Comparison of ENCODE assay signal across 9 mouse cellular contexts in genomic region chr4:48470977-48471376, GRCm38 (mm10). TPM values are rescaled to one million over a fixed set of nuclear protein-coding genes. Genes with fewer than 3 reads are reported as not detected.
A peak's percentile ranks its signal among the peaks of the same experiment; 100 is the strongest.
DNase-seq lines count a peak whose midpoint lies in the region; ATAC-seq lines count a peak whose summit lies in the region.
"Had no signal": no experiment of that assay in that cellular context is flagged by ENCODE, and none has a peak within 500 bp of the region (broad histone marks: within the 10 kb centered on the region; RNA-seq: fewer than 3 reads in every experiment).

No protein-coding gene starts in this region.

- H3K27me3 ChIP-seq in lung, embryonic 15.5 days: no peaks in the 10 kb centered on the region
- no peaks in the 10 kb centered on the region for H3K27me3 ChIP-seq in limb, embryonic 12.5 days
- no peaks in the 10 kb centered on the region for H3K27me3 ChIP-seq in neural tube, embryonic 15.5 days (replicated peaks)

- no peak overlapping the region for H3K9ac ChIP-seq in lung, embryonic 15.5 days
- H3K9ac ChIP-seq in limb, embryonic 12.5 days (replicated peaks): no peak overlapping the region
- H3K9ac ChIP-seq in neural tube, embryonic 15.5 days (replicated peaks): 0 out of 2 replicates have a peak overlapping the region, but pooled peaks have one; percentile 1

- no peaks in the 10 kb centered on the region for H3K9me3 ChIP-seq in lung, embryonic 15.5 days
- no peaks in the 10 kb centered on the region for H3K9me3 ChIP-seq in limb, embryonic 12.5 days
- no peaks in the 10 kb centered on the region for H3K9me3 ChIP-seq in neural tube, embryonic 15.5 days (replicated peaks)

- no peak overlapping the region for H3K27ac ChIP-seq in lung, embryonic 15.5 days
- H3K27ac ChIP-seq in limb, embryonic 12.5 days: no peak overlapping the region
- no peak overlapping the region for H3K27ac ChIP-seq in neural tube, embryonic 15.5 days (replicated peaks)

- DNase-seq in CD4-positive, CD25-positive, alpha-beta regulatory T cell, adult 2 months (ENCODE audit: low read depth, low spot score): peak; percentile 7
- DNase-seq in lung, postnatal 10 days: no peak
- DNase-seq in natural killer cell, adult 2 months (ENCODE audit: low spot score in 2 of 2): no peak
- no peak for DNase-seq in gastrocnemius, postnatal 10 days
- DNase-seq: cerebellum, adult 2 months had no signal

- peak overlapping the region; percentile 76; the same call in 1 of the 2 replicates for H3K4me2 ChIP-seq in lung, embryonic 15.5 days
- H3K4me2 ChIP-seq in limb, embryonic 12.5 days: peak overlapping the region; percentile 77
- H3K4me2 ChIP-seq in neural tube, embryonic 15.5 days: peak overlapping the region; percentile 88

- no peak overlapping the region for H3K4me3 ChIP-seq in lung, embryonic 15.5 days
- no peak overlapping the region for H3K4me3 ChIP-seq in limb, embryonic 12.5 days (replicated peaks)
- H3K4me3 ChIP-seq in neural tube, embryonic 15.5 days (replicated peaks): no peak overlapping the region

- no peak for ATAC-seq in CD4-positive, CD25-positive, alpha-beta regulatory T cell, adult 4 months
- no peak for ATAC-seq in lung, embryonic 15.5 days (ENCODE audit: borderline replicate concordance, extremely low read depth, low FRiP score, low TSS enrichment)
- no peak for ATAC-seq in limb, embryonic 12.5 days (ENCODE audit: insufficient number of reproducible peaks, insufficient read depth, low FRiP score, low TSS enrichment, low read depth)
- ATAC-seq in neural tube, embryonic 15.5 days (ENCODE audit: low FRiP score): no peak

- 63% methylated on average over 1 of the region's 1 CpGs for WGBS in lung, embryonic 15.5 days
- WGBS in limb, embryonic 12.5 days: 70% methylated on average over 1 of the region's 1 CpGs
- 58% methylated on average over 1 of the region's 1 CpGs for WGBS in neural tube, embryonic 15.5 days

- peaks cover 17% of the 10 kb centered on the region for H3K36me3 ChIP-seq in lung, embryonic 15.5 days
- peaks cover 23% of the 10 kb centered on the region for H3K36me3 ChIP-seq in limb, embryonic 12.5 days
- peaks cover 9% of the 10 kb centered on the region for H3K36me3 ChIP-seq in neural tube, embryonic 15.5 days

- H3K4me1 ChIP-seq in lung, embryonic 15.5 days: peaks cover 14% of the 10 kb centered on the region
- H3K4me1 ChIP-seq in limb, embryonic 12.5 days (replicated peaks): peaks cover 19% of the 10 kb centered on the region
- peaks cover 21% of the 10 kb centered on the region for H3K4me1 ChIP-seq in neural tube, embryonic 15.5 days

RNA-seq across cellular contexts. Expression of gene Tex10, which starts 2.3 kb away (rescaled TPM):
- 10 to 100 TPM; 70.8 to 77.0 TPM for polyA plus RNA-seq in CD4-positive, CD25-positive, alpha-beta regulatory T cell, adult 4 months (2017; shearing (Covaris generic))
- polyA plus RNA-seq in lung, embryonic 15.5 days (2015; fragmentation: Nextera tagmentation; extraction: Ambion mirVana): 50.1 and 51.0 TPM in 2 replicates
- polyA plus RNA-seq in limb, embryonic 12.5 days (2016; fragmentation: Nextera tagmentation; extraction: Ambion mirVana): 67.6 and 70.1 TPM in 2 replicates
- polyA plus RNA-seq in neural tube, embryonic 15.5 days (2015; fragmentation: Nextera tagmentation; extraction: Ambion mirVana): 34.2 and 40.5 TPM in 2 replicates
- total RNA-seq in gastrocnemius, postnatal 10 days (2021): 10 to 100 TPM; 13.1 to 13.8 TPM
